Mouse (Mus musculus) hindbrain, postnatal 0 days (tissue): ENCODE data around the gene D630036H23Rik. TPM values are rescaled to one million over a fixed set of nuclear protein-coding genes. Genes with fewer than 3 reads are reported as not detected.
A peak's percentile ranks its signal among the peaks of the same experiment; 100 is the strongest.
"Not testable (repeated sequence)": the region's sequence is repeated elsewhere in the genome, so short reads cannot be mapped to it uniquely, and the experiment has no call there.

Experiments
- ATAC-seq: fragments of 200-750 bp; cut with Nextera tagmentation; 2 replicates; pipeline ENCODE4 v1.8.0; 2017; ENCODE audit warnings: mild to moderate bottlenecking, moderate TSS enrichment, moderate library complexity
- DNase-seq: peaks from one replicate; pipeline ENCODE4 v3.0.0-alpha.2; 2015; ENCODE audit warnings: low spot score
- H3K27ac ChIP-seq: fragments of 300-500 bp; sonication (generic); 2 replicates; pipeline ENCODE4 v1.5.1; 2014; ENCODE audit warnings: mild to moderate bottlenecking
- H3K27me3 ChIP-seq: fragments of 300-500 bp; sonication (generic); 2 replicates; pipeline ENCODE4 v1.6.1; 2014; ENCODE audit warnings: low read length, mixed read lengths; ENCODE audit not compliant: insufficient read depth
- H3K36me3 ChIP-seq: fragments of 300-500 bp; sonication (generic); 2 replicates; pipeline ENCODE4 v1.6.1; 2014; ENCODE audit warnings: low read length, mixed read lengths; ENCODE audit not compliant: insufficient read depth
- H3K4me1 ChIP-seq: fragments of 300-500 bp; sonication (generic); 2 replicates; pipeline ENCODE4 v1.6.1; 2014; ENCODE audit warnings: antibody characterized with exemption, low read length, mixed read lengths; ENCODE audit not compliant: insufficient read depth
- H3K4me2 ChIP-seq: fragments of 300-500 bp; sonication (generic); 2 replicates; pipeline ENCODE4 v1.6.1; 2014; ENCODE audit warnings: low read depth, mild to moderate bottlenecking, low read length, moderate library complexity, mixed read lengths
- H3K4me3 ChIP-seq: fragments of 300-500 bp; sonication (generic); 2 replicates; pipeline ENCODE4 v1.5.1; 2014; ENCODE audit warnings: low read length
- H3K9ac ChIP-seq: fragments of 300-500 bp; sonication (generic); replicated peaks from 2 replicates; pipeline ENCODE4 v1.6.1; 2014; ENCODE audit warnings: mild to moderate bottlenecking, low read length, moderate library complexity, mixed read lengths
- H3K9me3 ChIP-seq: fragments of 300-500 bp; sonication (generic); 2 replicates; pipeline ENCODE4 v1.6.1; 2016; ENCODE audit warnings: low read length, mixed read lengths
- CTCF ChIP-seq: IDR thresholded peaks from 2 replicates; pipeline ENCODE4 v1.5.1; 2016; ENCODE audit warnings: antibody characterized with exemption, control low read depth, low read depth
- WGBS: fragments of 180-500 bp; shearing (Covaris S2); extraction: QIAGEN DNeasy Blood & Tissue Kit; methylation state at CpG from one replicate; pipeline ENCODE4 v1.1.7; 2014; 5-methylcytosine and 5-hydroxymethylcytosine counted together
- polyA plus RNA-seq: library from polyadenylated mRNA; unstranded; fragments of >200 nt; fragmentation: Nextera tagmentation; extraction: Ambion mirVana; gene quantifications from 2 replicates; pipeline ENCODE4 v1.2.1, GENCODE M21; 2015
- total RNA-seq: library from RNA; depleted of rRNA; stranded (reverse); fragments of >200 nt; gene quantifications from 2 replicates; pipeline ENCODE4 v1.2.3, GENCODE M21; 2014

The D630036H23Rik gene
- total and polyA plus RNA-seq, 2 experiments from 2014 or later: 1.8 to 2.9 TPM

DNA sequence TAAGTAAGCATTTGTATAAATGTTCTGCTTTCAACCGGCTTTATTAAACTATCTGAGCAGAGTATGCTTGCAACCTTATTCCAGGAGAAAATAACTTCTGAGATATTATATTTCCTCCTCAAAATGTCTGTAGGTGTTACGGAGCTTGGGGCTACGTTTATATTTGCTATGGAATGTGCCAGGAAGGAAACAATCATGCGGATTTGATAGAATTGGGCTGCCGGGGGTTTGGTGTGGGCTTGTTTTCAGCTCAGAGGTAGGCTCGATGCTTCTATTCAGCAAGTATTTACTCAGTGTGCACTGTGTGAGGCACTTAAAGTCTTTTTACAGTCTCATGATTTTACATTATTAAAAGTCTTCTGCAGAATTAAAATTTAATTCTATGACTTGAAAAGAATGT lies 3.4 kb upstream of the D630036H23Rik start:
- Histone ChIP-seq H3K9ac (no peak overlapping the region), H3K27ac (no peak overlapping the region), H3K4me3 (no peak overlapping the region), H3K9me3 (no peaks in the 10 kb centered on the region), H3K36me3 (no peaks in the 10 kb centered on the region), H3K27me3 (no peaks in the 10 kb centered on the region), H3K4me2 (no peak overlapping the region), H3K4me1 (peaks cover 10% of the 10 kb centered on the region; the same call in 1 of the 2 replicates)
- WGBS: 63% methylated on average over 6 of the region's 6 CpGs
- ATAC-seq (no peak), DNase-seq (no peak)
- no peak for TF ChIP-seq CTCF

DNA sequence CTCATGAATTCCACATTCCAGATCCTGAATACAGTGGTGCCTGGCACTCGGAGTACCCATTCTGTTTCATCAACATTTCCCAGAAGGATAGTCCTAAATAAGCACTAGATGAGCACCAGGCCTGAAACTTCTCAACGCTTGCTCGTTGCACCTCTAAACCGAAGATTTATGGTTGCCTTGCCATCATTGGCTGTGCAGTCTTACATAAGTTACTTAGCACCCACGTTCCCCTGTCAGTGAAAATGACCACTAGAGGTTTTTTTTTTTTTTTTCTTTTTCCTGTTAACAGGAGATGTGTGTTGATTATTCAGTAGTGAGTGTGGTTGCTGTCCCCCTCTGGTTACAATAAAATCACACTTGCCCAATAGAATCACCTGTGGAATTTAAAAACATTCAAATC lies 1.2 kb downstream of the D630036H23Rik start:
- peak overlapping the region; percentile 83 for H3K4me2 ChIP-seq
- H3K36me3 ChIP-seq: no peaks in the 10 kb centered on the region
- H3K27ac ChIP-seq: peak overlapping the region; percentile 99
- H3K27me3 ChIP-seq: no peaks in the 10 kb centered on the region
- TF ChIP-seq CTCF: no peak
- H3K4me1 ChIP-seq: peaks cover 10% of the 10 kb centered on the region; the same call in 1 of the 2 replicates
- ATAC-seq (no peak), DNase-seq (peak; percentile 13)
- H3K9me3 ChIP-seq: no peaks in the 10 kb centered on the region
- no peak overlapping the region for H3K4me3 ChIP-seq
- 47% methylated on average over 5 of the region's 5 CpGs for WGBS
- peak overlapping the region; percentile 97; the same call in 1 of the 2 replicates for H3K9ac ChIP-seq

GRCm38 (mm10) chr12:36380254-36380653 lies 1.7 kb downstream of the D630036H23Rik start:
- Histone ChIP-seq H3K4me3 (no peak overlapping the region), H3K4me1 (peaks cover 10% of the 10 kb centered on the region; the same call in 1 of the 2 replicates), H3K9me3 (no peaks in the 10 kb centered on the region), H3K27ac (no peak overlapping the region), H3K27me3 (no peaks in the 10 kb centered on the region), H3K9ac (no peak overlapping the region), H3K36me3 (no peaks in the 10 kb centered on the region), H3K4me2 (no peak overlapping the region)
- ATAC-seq (no peak), DNase-seq (no peak)
- TF ChIP-seq CTCF: no peak
- 23% methylated on average over 3 of the region's 3 CpGs for WGBS

- not testable (repeated sequence) for DNase-seq, H3K4me2 ChIP-seq, H3K4me1 ChIP-seq, ATAC-seq, H3K9ac ChIP-seq, H3K36me3 ChIP-seq, H3K27ac ChIP-seq, H3K9me3 ChIP-seq, H3K4me3 ChIP-seq, H3K27me3 ChIP-seq
- WGBS: 92% methylated on average over 3 of the region's 4 CpGs
Measured at GRCm38 (mm10) chr12:36376391-36376790, 5.6 kb downstream of the D630036H23Rik start.

GRCm38 (mm10) chr12:36373237-36373998 lies 8.6 kb downstream of the D630036H23Rik start:
- ATAC-seq: no peak
- H3K4me1 ChIP-seq: no peaks in the 10 kb centered on the region
- TF ChIP-seq CTCF: peak; percentile 51
- no peaks in the 10 kb centered on the region for H3K9me3 ChIP-seq
- no peak for DNase-seq
- H3K4me2 ChIP-seq: no peak overlapping the region
- H3K36me3 ChIP-seq: no peaks in the 10 kb centered on the region
- H3K27ac ChIP-seq: no peak overlapping the region
- no peaks in the 10 kb centered on the region for H3K27me3 ChIP-seq
- WGBS: 52% methylated on average over 4 of the region's 4 CpGs
- H3K9ac ChIP-seq: no peak overlapping the region
- no peak overlapping the region for H3K4me3 ChIP-seq

DNA sequence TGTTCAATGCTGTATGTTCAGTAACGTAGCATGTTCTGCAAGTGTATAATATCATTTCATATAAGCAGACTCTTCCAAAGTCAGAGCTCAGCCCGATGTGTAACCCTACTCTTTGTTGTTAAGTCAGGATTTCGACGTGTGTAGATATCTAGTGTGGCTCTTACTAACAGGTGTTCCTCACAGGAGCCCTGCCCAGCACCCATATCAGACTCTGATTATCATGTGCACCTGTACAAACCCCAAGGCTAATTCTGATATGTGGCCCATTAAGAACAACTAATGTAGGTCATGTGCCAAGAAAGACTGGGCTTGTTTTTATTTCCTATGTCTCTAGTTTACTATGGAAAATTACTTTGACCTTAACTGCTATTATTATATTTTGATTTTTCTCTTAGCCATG lies 18.0 kb downstream of the D630036H23Rik start:
- Histone ChIP-seq H3K4me1 (no peaks in the 10 kb centered on the region), H3K27ac (no peak overlapping the region), H3K4me2 (no peak overlapping the region), H3K27me3 (no peaks in the 10 kb centered on the region), H3K4me3 (no peak overlapping the region), H3K36me3 (no peaks in the 10 kb centered on the region), H3K9me3 (no peaks in the 10 kb centered on the region), H3K9ac (no peak overlapping the region)
- no peak for DNase-seq
- 93% methylated on average over 4 of the region's 4 CpGs for WGBS
- TF ChIP-seq CTCF: no peak
- no peak for ATAC-seq

- Histone ChIP-seq H3K9me3 (no peaks in the 10 kb centered on the region), H3K4me3 (no peak overlapping the region), H3K27ac (no peak overlapping the region), H3K36me3 (no peaks in the 10 kb centered on the region), H3K27me3 (no peaks in the 10 kb centered on the region), H3K4me2 (no peak overlapping the region), H3K9ac (no peak overlapping the region), H3K4me1 (no peaks in the 10 kb centered on the region)
- WGBS: 96% methylated on average over 5 of the region's 5 CpGs
- TF ChIP-seq CTCF: no peak
- no peak for DNase-seq
- no peak for ATAC-seq
Measured at GRCm38 (mm10) chr12:36360693-36361092, 21.3 kb downstream of the D630036H23Rik start.
